Comparison of ENCODE assay signal across 8 mouse cellular contexts in genomic region chr9:58581283-58581930, GRCm38 (mm10). TPM values are rescaled to one million over a fixed set of nuclear protein-coding genes. Genes with fewer than 3 reads are reported as not detected.
DNase-seq lines count a peak whose midpoint lies in the region; ATAC-seq lines count a peak whose summit lies in the region.

No protein-coding gene starts in this region.

- peak overlapping the region; percentile 60 for H3K9ac ChIP-seq in neural tube, embryonic 11.5 days (ENCODE audit: low read length)
- H3K9ac ChIP-seq in intestine, embryonic 15.5 days: peak overlapping the region; percentile 43
- peak overlapping the region; percentile 48 for H3K9ac ChIP-seq in midbrain, embryonic 14.5 days (replicated peaks; ENCODE audit: low read length)

- H3K4me2 ChIP-seq in neural tube, embryonic 11.5 days (ENCODE audit: low read depth): peak overlapping the region; percentile 53
- H3K4me2 ChIP-seq in intestine, embryonic 15.5 days (replicated peaks): peak overlapping the region; percentile 70
- peak overlapping the region; percentile 57 for H3K4me2 ChIP-seq in midbrain, embryonic 14.5 days (ENCODE audit: low read length)

- no peaks in the 10 kb centered on the region for H3K36me3 ChIP-seq in neural tube, embryonic 11.5 days (ENCODE audit: control insufficient read depth, insufficient read depth, low read length)
- H3K36me3 ChIP-seq in intestine, embryonic 15.5 days: no peaks in the 10 kb centered on the region
- H3K36me3 ChIP-seq in midbrain, embryonic 14.5 days (ENCODE audit: control insufficient read depth, insufficient read depth, low read length): no peaks in the 10 kb centered on the region

- H3K27ac ChIP-seq in neural tube, embryonic 11.5 days (ENCODE audit: low read depth, low read length): peak overlapping the region; percentile 70
- H3K27ac ChIP-seq in intestine, embryonic 15.5 days: peak overlapping the region; percentile 88
- peak overlapping the region; percentile 70 for H3K27ac ChIP-seq in midbrain, embryonic 14.5 days (replicated peaks; ENCODE audit: low read depth, low read length)

- H3K27me3 ChIP-seq in neural tube, embryonic 11.5 days (ENCODE audit: control insufficient read depth, insufficient read depth, low read length): no peaks in the 10 kb centered on the region
- no peaks in the 10 kb centered on the region for H3K27me3 ChIP-seq in intestine, embryonic 15.5 days (replicated peaks)
- H3K27me3 ChIP-seq in midbrain, embryonic 14.5 days (ENCODE audit: control insufficient read depth, insufficient read depth, low read length): no peaks in the 10 kb centered on the region

- peaks cover 7% of the 10 kb centered on the region; the same call in 1 of the 2 replicates for H3K4me1 ChIP-seq in neural tube, embryonic 11.5 days (ENCODE audit: control insufficient read depth, insufficient read depth, low read length)
- H3K4me1 ChIP-seq in intestine, embryonic 15.5 days (replicated peaks): no peaks in the 10 kb centered on the region
- peaks cover 15% of the 10 kb centered on the region for H3K4me1 ChIP-seq in midbrain, embryonic 14.5 days (ENCODE audit: control insufficient read depth, insufficient read depth, low read length)

- DNase-seq in adrenal gland, postnatal 14 days: peak; percentile 4
- DNase-seq in adrenal gland, postnatal 4 days (ENCODE audit: low spot score in 2 of 2): no peak
- DNase-seq in neural tube, embryonic 11.5 days (ENCODE audit: low spot score): no peak
- no peak for DNase-seq in neural tube, embryonic 10.5 days (ENCODE audit: extremely low spot score, low spot score)
- DNase-seq in midbrain, embryonic 14.5 days: no peak
- no peak for DNase-seq in urinary bladder, adult 2 months (ENCODE audit: low spot score)
- DNase-seq in adrenal gland, adult (ENCODE audit: inconsistent age in 2 of 2, low spot score in 1 of 2): no peak

- 37% methylated on average over 8 of the region's 8 CpGs for WGBS in neural tube, embryonic 11.5 days
- 25% methylated on average over 8 of the region's 8 CpGs for WGBS in intestine, embryonic 15.5 days
- 37% methylated on average over 8 of the region's 8 CpGs for WGBS in midbrain, embryonic 14.5 days

- ATAC-seq in neural tube, embryonic 11.5 days (ENCODE audit: insufficient read depth, low FRiP score, low TSS enrichment): no peak; the same call in 1 of the 2 replicates
- ATAC-seq in intestine, embryonic 15.5 days: peak; percentile 38
- ATAC-seq in midbrain, embryonic 14.5 days (ENCODE audit: low FRiP score, low TSS enrichment): peak; percentile 43

- H3K4me3 ChIP-seq in neural tube, embryonic 11.5 days (ENCODE audit: low read depth, low read length): peak overlapping the region; percentile 96
- peak overlapping the region; percentile 80 for H3K4me3 ChIP-seq in intestine, embryonic 15.5 days (replicated peaks)
- peak overlapping the region; percentile 90 for H3K4me3 ChIP-seq in midbrain, embryonic 14.5 days (replicated peaks; ENCODE audit: low read depth, low read length)

- H3K9me3 ChIP-seq in neural tube, embryonic 11.5 days (ENCODE audit: control insufficient read depth, low read length): no peaks in the 10 kb centered on the region
- H3K9me3 ChIP-seq in intestine, embryonic 15.5 days: no peaks in the 10 kb centered on the region
- no peaks in the 10 kb centered on the region for H3K9me3 ChIP-seq in midbrain, embryonic 14.5 days (ENCODE audit: control insufficient read depth, low read length)

RNA-seq across cellular contexts. Expression of gene Nptn, which starts 0.6 kb away (rescaled TPM):
- 159 and 169 TPM in 2 replicates for total RNA-seq in adrenal gland, postnatal 14 days (2021)
- 100 to 1,000 TPM; 179 to 186 TPM for total RNA-seq in adrenal gland, postnatal 4 days (2021)
- 72.9 and 85.0 TPM in 2 replicates for polyA plus RNA-seq in neural tube, embryonic 11.5 days (2014; fragmentation: Nextera tagmentation; extraction: Ambion mirVana)
- 119 TPM in 2 replicates for polyA plus RNA-seq in intestine, embryonic 15.5 days (2015; fragmentation: Nextera tagmentation; extraction: Ambion mirVana)
- 179 and 180 TPM in 2 replicates for polyA plus RNA-seq in midbrain, embryonic 14.5 days (2014; fragmentation: Nextera tagmentation; extraction: Ambion mirVana)
- 708 and 807 TPM in 2 replicates for polyA plus RNA-seq in urinary bladder, adult 2 months (2012; rRNA removed)

RNA-seq across cellular contexts. Expression of gene Cd276, which starts 26.2 kb away (rescaled TPM):
- 14.1 and 15.0 TPM in 2 replicates for total RNA-seq in adrenal gland, postnatal 14 days (2021)
- 10 to 100 TPM; 35.3 to 37.2 TPM for total RNA-seq in adrenal gland, postnatal 4 days (2021)
- 39.1 and 40.2 TPM in 2 replicates for polyA plus RNA-seq in neural tube, embryonic 11.5 days (2014; fragmentation: Nextera tagmentation; extraction: Ambion mirVana)
- 22.7 and 23.6 TPM in 2 replicates for polyA plus RNA-seq in intestine, embryonic 15.5 days (2015; fragmentation: Nextera tagmentation; extraction: Ambion mirVana)
- polyA plus RNA-seq in midbrain, embryonic 14.5 days (2014; fragmentation: Nextera tagmentation; extraction: Ambion mirVana): 33.2 and 38.1 TPM in 2 replicates
- polyA plus RNA-seq in urinary bladder, adult 2 months (2012; rRNA removed): 9.3 and 11.2 TPM in 2 replicates
